Mouse (Mus musculus) hindbrain, embryonic 12.5 days (tissue): ENCODE measurements around the gene Srrm3. TPM values are rescaled to one million over a fixed set of nuclear protein-coding genes. Genes with fewer than 3 reads are reported as not detected.

Experiments
- ATAC-seq: fragments of 200-750 bp; cut with Nextera tagmentation; 2 replicates; pipeline ENCODE4 v1.8.0; 2017; ENCODE audit warnings: moderate TSS enrichment; ENCODE audit not compliant: low FRiP score
- H3K27ac ChIP-seq: fragments of 300-500 bp; sonication (generic); 2 replicates; pipeline ENCODE4 v1.5.1; 2016; ENCODE audit warnings: mild to moderate bottlenecking
- H3K27me3 ChIP-seq: fragments of 300-500 bp; sonication (generic); 2 replicates; pipeline ENCODE4 v1.6.1; 2016; ENCODE audit warnings: mild to moderate bottlenecking
- H3K36me3 ChIP-seq: fragments of 300-500 bp; sonication (generic); 2 replicates; pipeline ENCODE4 v1.6.1; 2016; ENCODE audit warnings: mild to moderate bottlenecking
- H3K4me1 ChIP-seq: fragments of 300-500 bp; sonication (generic); 2 replicates; pipeline ENCODE4 v1.6.1; 2016
- H3K4me2 ChIP-seq: fragments of 300-500 bp; sonication (generic); replicated peaks from 2 replicates; pipeline ENCODE4 v1.6.1; 2016; ENCODE audit warnings: mild to moderate bottlenecking
- H3K4me3 ChIP-seq: fragments of 300-500 bp; sonication (generic); 2 replicates; pipeline ENCODE4 v1.5.1; 2016; ENCODE audit warnings: mild to moderate bottlenecking
- H3K9ac ChIP-seq: fragments of 300-500 bp; sonication (generic); 2 replicates; pipeline ENCODE4 v1.6.1; 2016; ENCODE audit warnings: mild to moderate bottlenecking, moderate library complexity
- H3K9me3 ChIP-seq: fragments of 300-500 bp; sonication (generic); replicated peaks from 2 replicates; pipeline ENCODE4 v1.6.1; 2016; ENCODE audit warnings: mild to moderate bottlenecking
- WGBS: fragments of 180-500 bp; shearing (Covaris S2); methylation state at CpG from one replicate; pipeline ENCODE4 v1.1.7; 2016; 5-methylcytosine and 5-hydroxymethylcytosine counted together
- polyA plus RNA-seq: library from polyadenylated mRNA; unstranded; fragments of >200 nt; fragmentation: Nextera tagmentation; extraction: Ambion mirVana; gene quantifications from 2 replicates; pipeline ENCODE4 v1.2.1, GENCODE M21; 2016

Gene Srrm3
- polyA plus RNA-seq, 1 experiment from 2014 or later = 63.8 TPM

GRCm38 (mm10) chr5:135794859-135795181 lies 11.9 kb upstream of the Srrm3 start:
- 12% methylated on average over 5 of the region's 5 CpGs for WGBS
- Histone ChIP-seq H3K27ac (peak overlapping the region; percentile 89), H3K4me1 (peaks cover 12% of the 10 kb centered on the region), H3K9me3 (no peaks in the 10 kb centered on the region), H3K36me3 (peaks cover 24% of the 10 kb centered on the region), H3K4me2 (peak overlapping the region; percentile 43), H3K27me3 (no peaks in the 10 kb centered on the region), H3K9ac (peak overlapping the region; percentile 47; the same call in 1 of the 2 replicates), H3K4me3 (peak overlapping the region; percentile 16; the same call in 1 of the 2 replicates)
- ATAC-seq = no peak; the same call in 1 of the 2 replicates

GRCm38 (mm10) chr5:135799746-135800145 lies 6.9 kb upstream of the Srrm3 start:
- Histone ChIP-seq H3K27me3 (no peaks in the 10 kb centered on the region), H3K4me3 (no peak overlapping the region), H3K4me2 (no peak overlapping the region), H3K4me1 (peaks cover 23% of the 10 kb centered on the region), H3K27ac (0 out of 2 replicates have a peak overlapping the region, but pooled peaks have one; percentile 70), H3K9me3 (no peaks in the 10 kb centered on the region), H3K36me3 (no peaks in the 10 kb centered on the region), H3K9ac (no peak overlapping the region)
- 37% methylated on average over 4 of the region's 4 CpGs for WGBS
- ATAC-seq = no peak

GRCm38 (mm10) chr5:135800927-135801326 lies 5.8 kb upstream of the Srrm3 start:
- Histone ChIP-seq H3K9me3 (no peaks in the 10 kb centered on the region), H3K4me3 (no peak overlapping the region), H3K27ac (peak overlapping the region; percentile 70), H3K4me1 (peaks cover 21% of the 10 kb centered on the region), H3K4me2 (no peak overlapping the region), H3K36me3 (no peaks in the 10 kb centered on the region), H3K9ac (peak overlapping the region; percentile 42; the same call in 1 of the 2 replicates), H3K27me3 (no peaks in the 10 kb centered on the region)
- 0% methylated on average over 6 of the region's 6 CpGs for WGBS
- ATAC-seq = peak; percentile 68

GRCm38 (mm10) chr5:135802641-135803040 lies 4.0 kb upstream of the Srrm3 start:
- ATAC-seq = no peak
- peaks cover 29% of the 10 kb centered on the region for H3K4me1 ChIP-seq
- H3K27ac ChIP-seq = no peak overlapping the region

GRCm38 (mm10) chr5:135803135-135803534 lies 3.6 kb upstream of the Srrm3 start:
- H3K27ac ChIP-seq = no peak overlapping the region
- no peak overlapping the region for H3K9ac ChIP-seq
- WGBS = 68% methylated on average over 4 of the region's 4 CpGs
- no peak for ATAC-seq
- no peak overlapping the region for H3K4me2 ChIP-seq
- H3K36me3 ChIP-seq = no peaks in the 10 kb centered on the region
- H3K4me3 ChIP-seq = no peak overlapping the region
- no peaks in the 10 kb centered on the region for H3K9me3 ChIP-seq
- H3K4me1 ChIP-seq = peaks cover 34% of the 10 kb centered on the region
- no peaks in the 10 kb centered on the region for H3K27me3 ChIP-seq

More at GRCm38 (mm10) chr5:135802641-135803040, 4.0 kb upstream of the Srrm3 start:
- Histone ChIP-seq H3K9ac (no peak overlapping the region), H3K4me3 (no peak overlapping the region), H3K27me3 (no peaks in the 10 kb centered on the region), H3K9me3 (no peaks in the 10 kb centered on the region), H3K36me3 (no peaks in the 10 kb centered on the region), H3K4me2 (no peak overlapping the region)
- WGBS = 90% methylated on average over 8 of the region's 8 CpGs

GRCm38 (mm10) chr5:135803676-135804075 lies 3.0 kb upstream of the Srrm3 start:
- H3K27ac ChIP-seq = no peak overlapping the region
- no peak overlapping the region for H3K4me3 ChIP-seq
- H3K27me3 ChIP-seq = no peaks in the 10 kb centered on the region
- WGBS = 89% methylated on average over 4 of the region's 4 CpGs
- no peak for ATAC-seq
- H3K4me2 ChIP-seq = no peak overlapping the region
- no peaks in the 10 kb centered on the region for H3K9me3 ChIP-seq
- H3K9ac ChIP-seq = no peak overlapping the region
- H3K4me1 ChIP-seq = peaks cover 36% of the 10 kb centered on the region
- H3K36me3 ChIP-seq = no peaks in the 10 kb centered on the region

GRCm38 (mm10) chr5:135804735-135805134 lies 2.0 kb upstream of the Srrm3 start:
- H3K4me1 ChIP-seq = peaks cover 36% of the 10 kb centered on the region
- no peaks in the 10 kb centered on the region for H3K9me3 ChIP-seq
- peak overlapping the region; percentile 66 for H3K27ac ChIP-seq
- no peaks in the 10 kb centered on the region for H3K36me3 ChIP-seq
- no peak overlapping the region for H3K4me3 ChIP-seq
- no peak overlapping the region for H3K4me2 ChIP-seq
- WGBS = 71% methylated on average over 2 of the region's 2 CpGs
- no peak for ATAC-seq
- H3K27me3 ChIP-seq = no peaks in the 10 kb centered on the region
- no peak overlapping the region for H3K9ac ChIP-seq

GRCm38 (mm10) chr5:135807263-135807637 lies 560 bp downstream of the Srrm3 start:
- 43% methylated on average over 3 of the region's 3 CpGs for WGBS
- H3K27ac ChIP-seq = peak overlapping the region; percentile 4; the same call in 1 of the 2 replicates
- 0 out of 2 replicates have a peak, but pooled peaks have one; percentile 30 for ATAC-seq
- no peaks in the 10 kb centered on the region for H3K9me3 ChIP-seq
- peak overlapping the region; percentile 69 for H3K4me2 ChIP-seq
- no peaks in the 10 kb centered on the region for H3K36me3 ChIP-seq
- no peaks in the 10 kb centered on the region for H3K27me3 ChIP-seq
- peaks cover 23% of the 10 kb centered on the region for H3K4me1 ChIP-seq
- H3K4me3 ChIP-seq = peak overlapping the region; percentile 57
- H3K9ac ChIP-seq = peak overlapping the region; percentile 85

- Histone ChIP-seq H3K9ac (no peak overlapping the region), H3K4me1 (peaks cover 11% of the 10 kb centered on the region), H3K36me3 (0 out of 2 replicates have a peak, but pooled peaks cover 5% of the 10 kb centered on the region), H3K9me3 (no peaks in the 10 kb centered on the region), H3K27me3 (no peaks in the 10 kb centered on the region), H3K4me3 (no peak overlapping the region), H3K27ac (no peak overlapping the region), H3K4me2 (no peak overlapping the region)
- WGBS = 73% methylated on average over 5 of the region's 5 CpGs
- no peak for ATAC-seq
Measured at GRCm38 (mm10) chr5:135812991-135813390, 6.3 kb downstream of the Srrm3 start.

GRCm38 (mm10) chr5:135818491-135818890 lies 11.8 kb downstream of the Srrm3 start:
- Histone ChIP-seq H3K4me2 (no peak overlapping the region), H3K27ac (no peak overlapping the region), H3K27me3 (peaks cover 3% of the 10 kb centered on the region; the same call in 1 of the 2 replicates), H3K4me3 (no peak overlapping the region), H3K9me3 (no peaks in the 10 kb centered on the region), H3K9ac (no peak overlapping the region), H3K4me1 (peaks cover 34% of the 10 kb centered on the region), H3K36me3 (0 out of 2 replicates have a peak, but pooled peaks cover 3% of the 10 kb centered on the region)
- 47% methylated on average over 7 of the region's 7 CpGs for WGBS
- no peak for ATAC-seq

GRCm38 (mm10) chr5:135822316-135822944 lies 15.7 kb downstream of the Srrm3 start:
- Histone ChIP-seq H3K9ac (peak overlapping the region; percentile 35; the same call in 1 of the 2 replicates), H3K4me3 (no peak overlapping the region), H3K27me3 (peaks cover 3% of the 10 kb centered on the region; the same call in 1 of the 2 replicates), H3K9me3 (no peaks in the 10 kb centered on the region), H3K27ac (peak overlapping the region; percentile 92), H3K4me2 (peak overlapping the region; percentile 34), H3K4me1 (peaks cover 51% of the 10 kb centered on the region), H3K36me3 (no peaks in the 10 kb centered on the region)
- peak; percentile 86 for ATAC-seq
- WGBS = 14% methylated on average over 7 of the region's 7 CpGs

- no peak overlapping the region for H3K4me3 ChIP-seq
- H3K9me3 ChIP-seq = no peaks in the 10 kb centered on the region
- H3K27ac ChIP-seq = 0 out of 2 replicates have a peak overlapping the region, but pooled peaks have one; percentile 23
- H3K27me3 ChIP-seq = peaks cover 3% of the 10 kb centered on the region; the same call in 1 of the 2 replicates
- H3K4me1 ChIP-seq = peaks cover 51% of the 10 kb centered on the region
- ATAC-seq = no peak
- 58% methylated on average over 3 of the region's 3 CpGs for WGBS
- no peaks in the 10 kb centered on the region for H3K36me3 ChIP-seq
- H3K9ac ChIP-seq = no peak overlapping the region
- H3K4me2 ChIP-seq = no peak overlapping the region
Measured at GRCm38 (mm10) chr5:135824517-135824916, 17.8 kb downstream of the Srrm3 start.

- no peaks in the 10 kb centered on the region for H3K27me3 ChIP-seq
- H3K4me1 ChIP-seq = peaks cover 46% of the 10 kb centered on the region
- H3K27ac ChIP-seq = peak overlapping the region; percentile 86
- peak overlapping the region; percentile 39; the same call in 1 of the 2 replicates for H3K9ac ChIP-seq
- ATAC-seq = no peak
- no peaks in the 10 kb centered on the region for H3K9me3 ChIP-seq
- no peak overlapping the region for H3K4me3 ChIP-seq
- no peaks in the 10 kb centered on the region for H3K36me3 ChIP-seq
- H3K4me2 ChIP-seq = no peak overlapping the region
- WGBS = 49% methylated on average over 6 of the region's 6 CpGs
Measured at GRCm38 (mm10) chr5:135826225-135826624, 19.5 kb downstream of the Srrm3 start.
